Mouse (Mus musculus): Measurements from ENCODE around the gene Gm16503.
"Not testable (repeated sequence)": the region's sequence is repeated elsewhere in the genome, so short reads cannot be mapped to it uniquely, and the experiment has no call there.

The Gm16503 gene

DNA sequence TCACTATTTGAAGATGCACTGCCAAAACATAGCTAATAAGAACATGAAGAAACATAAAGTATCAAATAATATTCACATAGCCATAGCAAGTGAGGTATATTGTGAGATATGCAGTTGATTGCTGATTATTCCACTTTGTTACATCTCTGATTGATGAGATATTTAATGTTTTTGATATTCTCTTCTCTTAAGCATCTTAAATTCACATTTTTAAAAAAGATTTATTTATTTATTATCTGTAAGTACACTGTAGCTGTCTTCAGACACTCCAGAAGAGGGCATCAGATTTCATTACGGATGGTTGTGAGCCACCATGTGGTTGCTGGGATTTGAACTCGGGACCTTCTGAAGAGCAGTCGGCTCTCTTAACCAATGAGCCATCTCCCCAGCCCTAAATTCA is at the start of gene Gm16503:
Gene Gm16503, plus strand, starts transcription at position 301 of the 400 bp plus-strand sequence.
- not testable (repeated sequence) for DNase-seq

GRCm38 (mm10) chr4:147492117-147492516 is 47.9 kb upstream of the Gm16503 start, which contains the start of gene Zfp982:
TSS of gene Zfp982 (plus strand) at chr4:147492417.
- DNase-seq: not testable (repeated sequence)

DNA sequence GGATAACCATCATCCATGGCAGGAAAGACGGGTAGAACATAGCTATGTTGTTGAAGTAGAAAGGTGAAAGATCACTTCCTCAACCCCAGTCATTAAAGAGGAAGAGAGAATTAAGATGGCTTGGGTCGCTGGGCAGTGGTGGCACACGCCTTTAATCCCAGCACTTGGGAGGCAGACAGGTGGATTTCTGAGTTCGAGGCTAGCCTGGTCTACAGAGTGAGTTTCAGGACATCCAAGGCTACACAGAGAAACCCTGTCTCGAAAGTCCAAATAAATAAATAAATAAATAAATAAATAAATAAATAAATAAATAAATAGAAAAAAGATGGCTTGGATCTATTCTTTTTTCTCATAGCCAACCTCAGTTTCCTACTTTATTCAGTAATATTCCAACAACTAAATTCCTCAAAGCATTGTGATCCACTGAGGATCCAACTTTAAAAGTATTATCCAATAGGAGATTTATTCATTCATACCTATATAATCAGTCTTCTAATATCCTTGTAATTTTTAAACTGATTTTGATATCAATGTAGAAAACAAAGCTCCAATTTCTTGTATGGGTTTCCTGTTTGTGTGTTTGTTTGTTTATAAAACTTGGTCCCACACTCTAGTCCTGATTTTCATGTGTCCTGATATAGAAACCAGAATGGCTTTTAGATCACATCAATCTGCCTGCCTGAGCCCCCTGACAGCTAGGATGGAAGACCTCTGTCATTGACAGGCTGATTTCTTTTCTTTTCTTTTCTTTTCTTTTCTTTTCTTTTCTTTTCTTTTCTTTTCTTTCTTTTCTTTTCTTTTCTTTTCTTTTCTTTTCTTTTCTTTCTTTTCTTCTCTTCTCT is 41.0 kb upstream of the Gm16503 start:
- DNase-seq: not testable (repeated sequence)

GRCm38 (mm10) chr4:147509174-147509573 is 30.8 kb upstream of the Gm16503 start:
- no peak for DNase-seq

- DNase-seq: no peak
Measured at GRCm38 (mm10) chr4:147518981-147519380, 21.0 kb upstream of the Gm16503 start.

DNA sequence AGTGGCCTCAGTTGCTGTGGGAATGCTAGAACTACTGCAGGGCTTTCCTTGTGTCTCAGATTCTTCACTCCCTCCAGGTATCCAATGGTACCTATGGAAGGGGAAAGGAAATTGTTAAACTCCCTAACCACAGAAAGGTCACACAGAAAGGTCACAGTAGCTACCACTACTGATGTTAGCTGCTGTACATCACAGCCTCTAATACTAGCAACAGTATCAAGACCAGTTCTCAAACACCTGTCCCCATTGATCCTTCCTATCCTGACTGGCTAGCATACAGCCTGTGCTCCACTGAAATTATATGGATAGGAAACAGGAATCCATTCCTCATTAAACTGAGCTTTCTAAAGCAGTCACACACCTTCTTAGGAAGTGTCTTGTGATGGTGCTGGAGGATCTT is 19.9 kb upstream of the Gm16503 start:
- DNase-seq: no peak

DNA sequence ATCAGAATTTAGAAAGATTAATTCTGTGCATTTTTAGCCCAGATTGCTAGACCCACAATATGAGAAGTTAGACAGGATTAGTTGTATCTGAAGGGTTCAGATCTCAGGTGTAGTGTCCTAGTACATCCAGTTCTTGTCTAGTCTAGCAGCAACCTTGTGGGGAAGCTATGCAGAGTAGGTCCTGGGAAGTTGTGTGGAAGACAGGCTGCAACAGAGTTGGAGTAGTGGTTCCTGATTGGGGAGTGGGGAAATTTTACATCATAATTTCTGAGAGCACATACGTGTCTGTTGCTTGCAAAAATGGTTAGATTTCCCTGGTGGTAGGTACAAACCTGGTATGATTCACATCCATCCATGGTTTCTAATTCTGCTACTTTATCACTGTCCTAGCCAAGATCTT is 14.9 kb upstream of the Gm16503 start:
- DNase-seq: no peak

DNA sequence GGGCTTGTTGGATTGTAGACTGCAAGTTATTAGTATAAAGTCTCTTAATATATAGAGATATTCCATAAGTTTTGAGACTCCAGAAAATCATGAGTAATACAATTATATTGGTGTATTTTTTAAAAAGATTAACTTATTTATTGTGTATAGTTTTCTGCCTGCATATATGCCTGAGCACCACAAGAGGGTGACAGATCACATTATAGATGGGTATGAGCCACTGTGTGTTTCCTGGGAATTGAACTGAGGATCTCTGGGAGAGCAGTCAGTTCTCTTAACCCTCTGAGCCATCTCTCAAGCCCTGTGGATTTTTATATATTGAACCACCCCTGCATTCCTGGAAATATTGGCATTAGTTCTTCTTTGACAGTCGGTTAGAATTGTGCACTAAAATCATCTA is 9.7 kb upstream of the Gm16503 start:
- no peak for DNase-seq

- not testable (repeated sequence) for DNase-seq
Measured at GRCm38 (mm10) chr4:147535916-147536315, 4.1 kb upstream of the Gm16503 start.

GRCm38 (mm10) chr4:147537702-147538101 is 2.3 kb upstream of the Gm16503 start:
- DNase-seq: no peak

GRCm38 (mm10) chr4:147541105-147541504 is 1.1 kb downstream of the Gm16503 start:
- DNase-seq: no peak

GRCm38 (mm10) chr4:147553071-147553470 is 13.1 kb downstream of the Gm16503 start, which contains the start of gene Zfp985:
TSS of gene Zfp985 (plus strand) at chr4:147553277.
- not testable (repeated sequence) for DNase-seq

GRCm38 (mm10) chr4:147554361-147554760 is 14.3 kb downstream of the Gm16503 start:
- DNase-seq: not testable (repeated sequence)

DNA sequence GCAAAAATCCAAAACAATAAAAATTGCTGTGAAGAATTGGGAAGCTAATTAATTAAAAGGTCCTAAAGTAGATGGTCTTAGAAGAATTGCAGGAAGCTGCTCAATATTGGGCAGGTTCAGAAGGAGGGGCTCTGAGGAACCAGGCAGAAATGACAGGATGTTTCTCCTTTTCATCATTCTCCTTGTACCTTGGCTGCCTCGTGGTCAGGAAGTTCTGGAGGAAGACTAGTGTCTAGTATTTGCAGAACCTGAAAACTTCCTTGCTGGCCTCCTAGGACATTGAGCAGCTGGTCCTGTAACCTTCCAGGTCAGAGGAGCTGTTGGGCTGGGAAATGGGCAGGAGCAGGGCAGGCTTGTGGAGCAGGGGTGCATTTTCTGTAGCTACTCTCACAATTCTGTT is 16.9 kb downstream of the Gm16503 start:
- DNase-seq: not testable (repeated sequence)

- DNase-seq: not testable (repeated sequence)
Measured at GRCm38 (mm10) chr4:147558011-147558410, 18.0 kb downstream of the Gm16503 start.

DNA sequence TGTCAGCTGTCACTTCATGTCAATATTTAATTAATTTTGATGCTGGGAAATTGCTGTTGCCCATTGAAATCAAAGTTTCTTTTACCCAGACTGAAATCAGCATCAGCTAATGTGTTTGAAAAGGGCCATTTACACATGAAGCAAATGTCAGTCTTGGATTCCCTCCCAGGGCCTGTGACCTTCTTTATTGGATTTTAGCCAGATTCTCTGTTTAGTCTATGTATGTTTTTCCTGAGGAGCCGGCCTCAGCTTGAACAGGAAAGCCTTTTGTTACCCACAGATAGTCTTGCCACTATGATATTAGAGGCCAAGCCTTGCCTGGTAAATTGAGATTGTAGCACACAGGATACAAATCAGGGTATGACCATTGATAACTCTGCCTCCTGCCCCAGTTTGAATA is 19.1 kb downstream of the Gm16503 start:
- not testable (repeated sequence) for DNase-seq

DNA sequence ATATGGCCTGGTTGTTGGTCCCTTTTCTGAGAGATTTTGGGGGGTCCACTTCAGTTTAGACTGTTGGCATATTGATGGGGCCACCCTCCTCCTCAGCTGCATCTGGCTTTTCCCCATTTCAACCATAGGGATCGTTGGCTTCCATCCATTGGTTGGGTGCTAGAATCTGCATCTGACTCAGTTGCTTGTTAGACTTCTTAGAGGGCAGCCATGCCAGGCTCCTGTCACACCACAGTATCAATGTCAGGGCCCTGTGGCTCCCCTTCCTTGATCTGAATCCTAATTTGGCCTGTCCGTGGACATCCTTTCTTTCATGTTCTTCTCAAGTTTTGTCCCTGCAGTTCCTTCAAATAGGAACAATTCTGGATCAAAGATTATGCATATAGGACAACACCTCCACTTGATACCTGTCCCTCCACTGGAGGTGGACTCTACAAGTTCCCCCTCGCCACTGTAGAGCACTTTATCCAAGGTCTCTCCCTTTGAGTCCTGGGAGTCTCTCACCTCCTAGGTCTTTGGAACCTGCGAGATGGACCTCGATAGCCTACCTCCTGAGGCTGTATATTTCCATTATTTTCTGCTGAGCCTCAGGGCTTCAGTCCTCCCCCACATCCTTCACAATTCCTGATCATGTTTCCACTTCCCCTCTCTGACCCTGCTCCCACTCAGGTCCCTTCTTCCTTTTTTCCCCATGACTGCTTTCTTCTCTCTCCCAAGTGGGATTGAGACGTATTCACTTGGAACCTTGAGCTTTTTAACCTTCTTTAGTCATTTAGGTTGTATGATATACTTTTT is 25.6 kb downstream of the Gm16503 start:
- DNase-seq: no peak

DNA sequence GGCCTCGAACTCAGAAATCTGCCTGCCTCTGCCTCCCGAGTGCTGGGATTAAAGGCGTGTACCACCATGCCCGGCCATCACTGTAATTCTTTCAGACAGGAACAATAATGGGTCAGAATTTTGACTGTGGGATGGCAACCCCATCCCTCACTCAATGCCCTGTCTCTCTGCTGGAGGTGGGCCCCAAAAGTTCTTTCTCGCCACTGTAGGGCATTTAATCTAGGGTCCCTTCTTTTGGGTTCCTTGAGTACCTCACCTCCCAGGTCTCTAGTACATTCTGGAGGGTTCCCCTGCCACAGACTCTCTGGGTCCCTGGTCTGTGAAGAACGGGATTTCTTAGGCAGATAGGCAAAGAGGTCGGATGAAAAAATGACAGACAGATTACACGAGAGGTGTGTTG is 31.1 kb downstream of the Gm16503 start:
- DNase-seq: not testable (repeated sequence)

DNA sequence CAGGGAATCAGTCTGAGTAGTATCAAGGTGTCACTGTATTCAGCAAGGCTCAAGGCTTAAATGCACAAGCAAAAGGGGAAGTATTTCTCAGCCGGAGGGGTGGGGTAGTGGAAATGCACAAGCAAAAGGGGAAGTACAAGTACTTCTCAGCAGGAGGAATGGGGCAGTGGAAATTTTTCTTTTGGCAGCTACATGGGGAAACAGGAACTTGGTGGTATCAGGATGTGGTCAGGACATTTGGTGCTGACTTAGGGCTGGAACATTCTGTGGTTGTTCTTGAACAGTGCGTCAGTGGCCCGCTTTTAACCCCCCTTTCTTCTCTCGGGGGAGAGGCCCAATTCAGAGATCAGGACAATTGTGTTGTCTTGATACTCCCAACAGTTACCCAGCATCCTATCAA is 39.4 kb downstream of the Gm16503 start:
- not testable (repeated sequence) for DNase-seq

- DNase-seq: no peak
Measured at GRCm38 (mm10) chr4:147586511-147587473, 46.8 kb downstream of the Gm16503 start.

Measured in spleen, adult 18-20 months (tissue).